Mouse (Mus musculus) liver, embryonic 14.5 days (tissue): ENCODE data around the gene Myog.

Experiments used
- CTCF ChIP-seq: IDR thresholded peaks from 2 replicates; pipeline ENCODE4 v1.5.1; 2016; ENCODE audit warnings: antibody characterized with exemption, low read depth, control low read depth
- EP300 ChIP-seq: IDR thresholded peaks from 2 replicates; pipeline ENCODE4 v1.6.1; 2016; ENCODE audit warnings: antibody characterized with exemption, low read depth

DNA sequence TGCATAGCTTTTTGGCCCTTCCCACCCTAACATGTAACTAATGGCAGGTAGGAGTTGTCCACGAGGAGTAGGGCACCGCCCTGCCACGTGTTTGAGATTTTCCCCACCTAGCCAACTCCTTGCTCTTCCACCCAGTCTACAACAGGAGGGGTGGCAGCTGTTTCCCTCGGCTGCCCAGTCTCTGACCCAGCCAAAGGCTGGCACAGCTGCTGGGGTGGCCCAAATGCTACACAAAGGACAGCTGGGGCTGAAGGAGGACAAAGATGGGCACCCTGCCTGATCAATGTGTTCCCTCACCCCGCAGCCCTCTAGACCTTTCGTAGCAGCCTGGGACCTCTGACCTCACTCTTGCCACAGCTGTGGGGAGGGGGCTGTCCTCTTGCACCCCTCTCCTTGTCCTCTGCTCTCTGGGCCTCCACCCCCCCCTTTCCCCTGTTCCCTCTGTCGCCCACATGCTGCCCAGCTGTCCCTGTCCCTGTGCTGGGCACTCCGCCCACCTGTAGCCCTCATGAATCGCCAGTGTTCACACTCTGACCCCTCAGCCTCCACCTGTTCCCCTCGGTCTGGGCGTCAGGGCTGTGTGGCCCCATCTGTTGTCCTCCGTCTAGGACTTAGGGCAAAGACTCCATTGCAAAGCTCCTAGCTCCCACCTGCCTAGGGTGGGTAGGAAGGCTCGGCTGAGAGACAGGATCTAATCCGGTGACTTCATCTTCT, 44.6 kb upstream of the Myog start:
- no peak for TF ChIP-seq EP300
- TF ChIP-seq CTCF = no peak
